In genomic region chr13:89334494-89334893, GRCm38 (mm10) we compare ENCODE assay signal across 8 mouse cellular contexts.
DNase-seq lines count a peak whose midpoint lies in the region; ATAC-seq and TF ChIP-seq lines count a peak whose summit lies in the region.

No protein-coding gene starts in this region.

- H3K4me2 ChIP-seq in kidney, embryonic 16.5 days (replicated peaks; ENCODE audit: low read depth, low read length): no peak overlapping the region

- peaks cover 4% of the 10 kb centered on the region; the same call in 1 of the 2 replicates for H3K4me1 ChIP-seq in kidney, embryonic 16.5 days (ENCODE audit: insufficient read depth, low read length)
- no peaks in the 10 kb centered on the region for H3K4me1 ChIP-seq in ES-E14 (ENCODE audit: control insufficient read depth in 2 of 2, insufficient read depth in 2 of 2, low read length in 2 of 2, poor library complexity in 1 of 2)

- H3K9ac ChIP-seq in kidney, embryonic 16.5 days (replicated peaks; ENCODE audit: low read length): no peak overlapping the region
- H3K9ac ChIP-seq in ES-E14 (ENCODE audit: insufficient read depth, low read depth, low read length, poor library complexity, severe bottlenecking): no peak overlapping the region

- no peaks in the 10 kb centered on the region for H3K36me3 ChIP-seq in kidney, embryonic 16.5 days (ENCODE audit: insufficient read depth, low read length)
- no peaks in the 10 kb centered on the region for H3K36me3 ChIP-seq in ES-E14 (ENCODE audit: control insufficient read depth, insufficient read depth, low read length, poor library complexity, severe bottlenecking)

- in situ Hi-C loops in ES-E14 (cut with MboI; ENCODE audit: low sequenced_read_pairs in 2 of 2, unreplicated experiment in 2 of 2): no loop called here

- no peaks in the 10 kb centered on the region for H3K9me3 ChIP-seq in kidney, embryonic 16.5 days (ENCODE audit: low read length)
- no peaks in the 10 kb centered on the region for H3K9me3 ChIP-seq in ES-E14 (ENCODE audit: control insufficient read depth, insufficient read depth, low read depth, low read length)

- WGBS in kidney, embryonic 16.5 days: 53% methylated on average over 1 of the region's 1 CpGs

- no peak; the same call in 1 of the 2 replicates for ATAC-seq in kidney, embryonic 16.5 days (ENCODE audit: low FRiP score, low TSS enrichment)

- H3K4me3 ChIP-seq in kidney, embryonic 16.5 days (ENCODE audit: low read length): no peak overlapping the region
- H3K4me3 ChIP-seq in ES-E14 (ENCODE audit: insufficient read depth in 1 of 2, low read depth in 1 of 2, low read length in 2 of 2, poor library complexity in 1 of 2, severe bottlenecking in 1 of 2): no peak overlapping the region

- H3K27ac ChIP-seq in kidney, embryonic 16.5 days (ENCODE audit: low read length): no peak overlapping the region
- no peak overlapping the region for H3K27ac ChIP-seq in ES-E14 (ENCODE audit: insufficient read depth, low read depth, low read length, poor library complexity, severe bottlenecking)

- DNase-seq in kidney, adult 9 months: peak; percentile 4
- DNase-seq in ES-E14 (ENCODE audit: low read depth, low spot score): peak; percentile 11
- DNase-seq in embryo, embryonic 9.5 days (ENCODE audit: extremely low spot score): peak; percentile 39
- DNase-seq in lung, postnatal 10 days: peak; percentile 37
- no peak for DNase-seq in spleen, adult 12 weeks (ENCODE audit: low spot score)
- no peak for DNase-seq in layer of hippocampus, postnatal 10 days (ENCODE audit: low spot score in 2 of 2)
- no peak for DNase-seq in spleen, postnatal 10 days (ENCODE audit: low spot score in 2 of 2)

- H3K27me3 ChIP-seq in kidney, embryonic 16.5 days (ENCODE audit: insufficient read depth, low read length): no peaks in the 10 kb centered on the region

TF ChIP-seq in ES-E14, 5 proteins besides CTCF, POLR2A, EP300 and RAD21:
- TF ChIP-seq ZC3H11A (IDR thresholded peaks at IDR 0.05; ENCODE audit: borderline replicate concordance, low read depth, low read length) (no peak), HCFC1 (IDR thresholded peaks at IDR 0.05; ENCODE audit: borderline replicate concordance, insufficient read depth, low read length) (no peak), CHD2 (IDR thresholded peaks at IDR 0.05; ENCODE audit: low read depth, low read length) (no peak), ZNF384 (IDR thresholded peaks at IDR 0.05; ENCODE audit: low read depth, low read length) (no peak), MAFK (IDR thresholded peaks at IDR 0.05; ENCODE audit: insufficient read depth, low read depth, low read length) (no peak)

Comparison
In these comparisons a context has a peak if more than half of its experiments do, and no peak if none do; other contexts are left out.
1. DNase-seq: peak in kidney, adult 9 months (single experiment), ES-E14 (single experiment), embryo, embryonic 9.5 days (single experiment) and lung, postnatal 10 days (single experiment); none in spleen, adult 12 weeks (single experiment), layer of hippocampus, postnatal 10 days (0 of 2) and spleen, postnatal 10 days (0 of 2).